Mouse (Mus musculus) heart, postnatal 14 days (tissue): ENCODE measurements around the gene Clrn1. TPM values are rescaled to one million over a fixed set of nuclear protein-coding genes. Genes with fewer than 3 reads are reported as not detected.
"Not testable (repeated sequence)": the region's sequence is repeated elsewhere in the genome, so short reads cannot be mapped to it uniquely, and the experiment has no call there.

Experiments used
- DNase-seq, 2 experiments: peaks; one replicate each; pipeline ENCODE4 v3.0.0; 2021 to 2022
- intact Hi-C: fragments of 180-260 bp; cut with DNase I; formaldehyde crosslinking; loops from one replicate; pipeline ENCODE4 v1.15.1; 2025
- long read RNA-seq, 2 experiments: library from polyadenylated mRNA; stranded (forward); transcript quantifications; one replicate each; pipeline ENCODE4 v2.0.0; 2021
- total RNA-seq, 2 experiments: library from RNA; stranded (reverse); gene quantifications; 2 replicates each; pipeline ENCODE4 v1.2.3; 2021

Gene Clrn1
- total RNA-seq: not detected
- long read RNA-seq, experiment 1: 0 reads
- long read RNA-seq, experiment 2: 0 reads

- intact Hi-C loops: no loop called here
- no peak for DNase-seq
Measured at GRCm38 (mm10) chr3:58884801-58885573, at the start of gene Clrn1. Gene Clrn1 (minus strand): TSS chr3:58885340.

- DNase-seq: no peak
- intact Hi-C loops: no loop called here
Measured at GRCm38 (mm10) chr3:58924027-58924426, 38.9 kb upstream of the Clrn1 start.

DNA sequence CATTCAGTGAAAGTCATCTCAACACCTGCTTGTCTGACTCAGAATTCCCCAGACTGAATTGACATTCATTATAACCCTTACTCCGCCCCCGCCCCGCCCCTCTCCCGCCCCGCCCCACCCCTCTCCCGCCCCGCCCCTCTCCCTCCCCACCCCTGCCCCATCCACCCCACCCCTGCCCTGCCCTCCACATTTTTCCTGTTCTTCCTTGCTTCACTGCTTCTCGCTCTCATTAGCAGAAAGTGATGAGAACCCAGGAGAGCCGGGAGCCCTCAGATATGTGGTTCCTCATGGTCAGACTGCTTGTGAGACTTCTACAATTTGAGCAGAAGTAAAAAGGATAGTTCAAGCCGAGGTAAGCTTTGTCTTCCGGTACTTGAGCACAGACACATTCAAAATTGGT lies 38.0 kb upstream of the Clrn1 start:
- intact Hi-C loops: no loop called here
- DNase-seq: no peak

- intact Hi-C loops: no loop called here
- no peak for DNase-seq
Measured at GRCm38 (mm10) chr3:58922636-58923035, 37.5 kb upstream of the Clrn1 start.

DNA sequence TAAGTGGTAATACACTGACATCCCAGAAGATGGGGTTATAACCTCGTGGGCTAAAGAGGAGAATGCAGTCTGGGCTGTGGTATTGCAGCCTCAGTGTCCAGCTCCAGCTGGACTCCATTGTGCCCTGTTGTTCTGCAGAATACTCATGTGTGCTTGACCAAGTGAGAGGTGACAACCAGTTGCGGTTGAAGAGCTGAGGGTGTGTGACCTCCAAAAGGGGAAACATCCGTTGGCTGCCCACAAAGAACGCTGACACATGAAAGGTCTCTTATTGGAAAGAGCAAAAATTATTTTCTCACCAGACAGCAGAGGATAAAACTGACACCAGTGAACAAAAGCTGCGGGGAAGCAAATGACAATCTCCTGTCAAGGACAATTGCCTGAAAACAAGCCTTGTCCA lies 36.2 kb upstream of the Clrn1 start:
- intact Hi-C loops: no loop called here
- no peak for DNase-seq

DNA sequence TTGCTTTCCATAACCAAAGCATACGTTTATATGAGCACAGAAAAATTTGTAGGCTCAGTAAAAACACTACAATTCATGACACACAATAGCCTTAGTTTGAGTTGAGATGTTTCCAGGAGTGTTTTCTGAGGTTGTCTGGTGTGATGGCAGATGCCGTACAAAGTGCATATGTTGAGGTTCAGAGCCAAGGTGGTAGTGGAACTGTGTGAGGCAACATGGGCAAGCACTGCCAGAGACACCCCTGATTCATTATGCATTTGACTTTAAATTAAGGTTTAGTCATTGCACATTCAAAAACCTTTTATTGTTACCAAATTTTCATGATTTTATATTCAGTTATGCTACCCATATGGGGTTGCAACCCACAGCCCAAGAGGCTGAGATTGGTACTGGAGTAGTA lies 19.5 kb upstream of the Clrn1 start:
- intact Hi-C loops: no loop called here
- DNase-seq: no peak

GRCm38 (mm10) chr3:58902051-58902758 lies 17.1 kb upstream of the Clrn1 start:
- intact Hi-C loops: no loop called here
- DNase-seq: no peak

GRCm38 (mm10) chr3:58895131-58895530 lies 10.0 kb upstream of the Clrn1 start:
- intact Hi-C loops: no loop called here
- DNase-seq: no peak

DNA sequence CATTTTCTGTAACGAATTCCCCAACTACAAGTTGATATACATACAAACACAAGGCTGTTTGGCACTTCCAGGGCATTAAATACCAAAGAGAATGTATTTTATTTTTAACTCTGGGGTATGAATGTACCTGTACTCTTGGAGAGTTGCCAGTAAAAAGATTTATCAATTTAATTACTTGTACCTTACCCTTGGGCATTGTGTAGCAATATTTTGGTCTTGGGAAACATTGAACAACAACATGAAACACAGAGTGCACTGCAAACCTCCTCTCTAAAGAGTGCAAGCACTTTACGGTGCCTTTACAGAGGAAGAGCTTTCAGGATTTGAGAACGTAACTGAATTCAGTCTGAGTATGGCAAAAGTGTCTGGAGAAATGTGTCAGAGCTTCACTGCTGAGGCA lies 9.4 kb upstream of the Clrn1 start:
- no peak for DNase-seq
- intact Hi-C loops: no loop called here

- no peak for DNase-seq
- intact Hi-C loops: no loop called here
Measured at GRCm38 (mm10) chr3:58889670-58890069, 4.5 kb upstream of the Clrn1 start.

DNA sequence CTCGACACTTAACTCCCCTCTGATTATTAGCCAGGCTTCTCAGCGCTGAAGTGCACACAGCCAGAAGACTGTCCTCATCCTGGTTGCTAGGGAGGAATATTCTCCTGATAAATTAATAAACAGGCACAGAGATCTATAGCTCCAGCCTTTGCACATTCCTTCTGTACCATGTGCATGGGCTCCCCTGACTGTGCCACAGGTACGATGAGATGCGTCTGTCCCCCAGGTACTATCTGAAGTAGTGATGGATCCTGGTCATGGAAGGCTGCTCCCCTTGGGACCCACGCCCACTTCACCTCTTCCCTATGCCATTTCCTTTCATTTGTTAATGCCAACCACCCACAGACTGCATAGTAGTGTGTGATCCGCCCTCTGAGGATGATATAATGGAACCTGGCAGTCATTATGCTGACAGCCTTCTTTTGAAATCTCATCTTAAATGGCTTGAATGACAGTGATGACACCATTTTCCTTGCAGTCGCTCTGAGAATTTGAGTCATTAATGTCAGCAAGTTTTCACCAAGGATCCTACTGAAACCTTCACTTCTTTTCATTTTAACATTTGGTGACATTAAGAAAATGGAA lies 3.1 kb upstream of the Clrn1 start:
- no peak for DNase-seq
- intact Hi-C loops: no loop called here

DNA sequence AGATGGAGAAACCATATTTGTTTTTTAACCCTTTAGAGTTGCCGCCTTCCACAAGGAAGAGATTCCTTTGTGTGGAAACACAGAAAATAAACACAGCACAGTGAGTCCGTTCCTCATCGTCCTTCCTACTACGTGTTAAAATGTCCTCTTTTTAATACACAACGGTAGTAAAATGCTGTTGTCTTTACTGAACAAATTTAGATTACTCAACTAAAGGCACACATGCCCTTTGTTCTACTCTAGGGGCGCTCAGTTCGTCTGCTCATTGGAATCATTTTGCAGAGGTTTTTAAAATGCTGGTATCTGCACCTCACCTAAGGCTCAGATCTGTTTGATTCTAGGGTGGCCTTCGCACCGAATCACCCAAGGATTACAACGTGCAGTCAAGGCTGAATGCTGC lies 2.6 kb upstream of the Clrn1 start:
- no peak for DNase-seq
- intact Hi-C loops: no loop called here

- no peak for DNase-seq
- intact Hi-C loops: no loop called here
Measured at GRCm38 (mm10) chr3:58883511-58883907, 1.6 kb downstream of the Clrn1 start.

DNA sequence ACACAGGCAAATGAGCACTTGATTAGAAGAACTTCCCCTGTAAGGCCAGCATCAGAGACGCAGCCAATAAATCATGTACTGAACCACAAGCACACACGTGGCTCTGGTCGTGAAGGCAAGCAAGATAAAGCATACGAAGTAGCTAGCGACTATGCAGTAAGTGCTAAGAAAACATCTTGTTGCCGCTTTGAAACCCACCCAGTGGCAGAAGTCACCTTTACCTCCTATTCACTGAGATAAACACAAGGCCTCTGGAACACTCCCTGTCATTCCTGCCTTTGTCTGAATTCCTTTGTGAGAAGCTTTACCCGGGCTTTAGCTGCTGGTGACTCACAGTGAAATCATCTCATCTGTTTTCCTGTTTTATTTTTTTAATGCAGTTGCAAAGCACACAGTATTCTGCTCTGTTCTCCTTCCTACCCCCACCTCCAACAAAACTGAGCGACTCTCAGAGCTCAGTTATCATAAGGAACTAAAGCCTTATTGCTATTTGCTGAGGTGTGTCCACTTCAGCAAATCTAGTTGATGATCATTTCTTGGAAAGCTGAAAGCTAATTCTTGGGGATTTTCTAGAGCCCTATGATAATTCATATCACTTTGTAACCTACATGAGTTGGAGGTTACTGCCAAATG lies 2.1 kb downstream of the Clrn1 start:
- peak; percentile 1 to 8 for DNase-seq
- intact Hi-C loops: no loop called here

DNA sequence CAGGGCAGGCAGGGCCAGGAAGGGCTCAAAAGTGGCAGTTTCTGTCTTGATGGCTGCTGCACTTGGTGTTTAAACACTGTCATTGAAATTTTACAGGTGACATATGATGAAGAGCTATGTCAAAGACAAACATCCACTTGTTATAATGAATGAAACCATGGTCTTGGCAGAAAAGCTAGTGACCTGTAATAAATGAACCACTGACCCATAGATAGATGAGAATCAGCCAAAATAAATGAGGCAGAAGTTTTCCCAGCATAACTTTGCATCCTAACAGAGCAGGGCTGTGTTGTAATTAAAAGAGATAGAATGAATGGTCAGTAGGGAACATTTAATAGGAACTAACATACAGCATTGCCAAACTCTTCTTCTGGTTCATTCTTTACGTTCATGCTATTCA lies 4.1 kb downstream of the Clrn1 start:
- DNase-seq: no peak
- intact Hi-C loops: no loop called here

DNA sequence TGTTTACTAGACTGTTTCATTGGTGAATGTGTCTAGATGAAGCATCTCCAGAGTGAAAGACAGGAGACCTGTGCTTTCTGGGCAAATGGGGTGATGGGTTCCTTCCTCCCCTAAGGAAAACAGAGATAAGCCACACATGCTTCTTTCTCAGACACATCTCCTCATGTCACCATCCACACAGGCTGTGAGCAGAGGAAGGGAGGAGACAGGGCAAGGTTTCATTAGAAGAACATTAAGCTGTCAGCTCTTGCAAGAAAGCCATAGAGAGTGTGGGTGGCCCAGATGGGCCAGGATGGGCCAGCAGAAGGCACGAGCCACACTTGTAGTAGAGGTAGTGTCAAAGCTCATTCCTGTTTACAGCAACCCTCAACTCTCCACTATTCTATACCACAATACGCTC lies 5.0 kb downstream of the Clrn1 start:
- DNase-seq: no peak
- intact Hi-C loops: no loop called here

DNA sequence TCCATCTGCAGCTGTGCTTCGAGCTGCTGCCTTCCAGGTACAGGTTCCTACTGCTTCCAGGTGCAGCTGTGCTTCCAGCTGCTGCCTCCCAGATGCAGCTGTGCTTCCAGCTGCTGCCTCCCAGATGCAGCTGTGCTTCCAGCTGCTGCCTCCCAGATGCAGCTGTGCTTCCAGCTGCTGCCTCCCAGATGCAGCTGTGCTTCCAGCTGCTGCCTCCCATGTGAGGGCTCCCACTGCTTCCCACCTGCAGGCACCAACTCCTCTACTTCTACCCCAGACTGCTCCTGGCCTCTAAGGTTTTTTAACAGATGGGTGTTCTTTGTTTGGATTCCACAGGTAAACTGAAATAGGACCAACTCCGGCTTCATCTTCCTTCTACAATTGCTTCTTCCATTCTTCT lies 13.3 kb downstream of the Clrn1 start:
- DNase-seq, intact Hi-C loops: not testable (repeated sequence)

- DNase-seq: no peak
- intact Hi-C loops: no loop called here
Measured at GRCm38 (mm10) chr3:58865690-58866089, 19.4 kb downstream of the Clrn1 start.

GRCm38 (mm10) chr3:58862976-58863375 lies 22.2 kb downstream of the Clrn1 start:
- no peak for DNase-seq
- intact Hi-C loops: no loop called here

DNA sequence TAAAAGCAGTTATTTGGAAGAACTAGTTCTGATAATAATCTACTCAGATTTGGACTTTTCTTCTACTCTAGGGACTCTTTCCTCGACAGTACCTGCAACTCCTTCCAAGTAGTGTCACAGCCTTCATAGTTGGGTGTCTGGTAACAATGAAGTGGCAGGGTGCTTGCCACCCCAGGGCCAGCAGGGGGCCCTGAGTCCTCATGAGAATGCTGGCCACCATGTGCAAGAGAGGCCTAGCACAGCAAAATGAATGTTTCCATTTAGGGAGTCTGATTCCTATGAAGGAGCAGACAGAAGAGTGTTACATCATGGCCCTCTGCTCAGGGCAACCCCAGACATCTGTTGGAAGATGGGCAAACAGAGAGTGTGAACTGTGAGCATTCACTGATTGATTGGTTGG lies 41.7 kb downstream of the Clrn1 start:
- peak in 1 of 2 experiments; percentile 2 for DNase-seq
- intact Hi-C loops: no loop called here

GRCm38 (mm10) chr3:58833442-58834160 lies 51.5 kb downstream of the Clrn1 start:
- DNase-seq: no peak
- intact Hi-C loops: no loop called here
